Mouse (Mus musculus) C2C12 (cell line): Measurements from ENCODE around the gene Lexm. TPM values are rescaled to one million over a fixed set of nuclear protein-coding genes. Genes with fewer than 3 reads are reported as not detected.

Experiments used
- H3K27me3 ChIP-seq: one replicate; pipeline ENCODE4 v1.6.1; 2011; ENCODE audit not compliant: control insufficient read depth, insufficient read depth, insufficient read length
- H3K36me3 ChIP-seq: one replicate; pipeline ENCODE4 v1.6.1; 2011; ENCODE audit not compliant: control insufficient read depth, insufficient read depth
- H3K4me3 ChIP-seq: one replicate; pipeline ENCODE4 v1.5.1; 2011; ENCODE audit warnings: mild to moderate bottlenecking, control low read depth; ENCODE audit not compliant: poor library complexity, insufficient read depth, severe bottlenecking
- H3K79me2 ChIP-seq: one replicate; pipeline ENCODE4 v1.6.1; 2011; ENCODE audit not compliant: control insufficient read depth, insufficient read depth
- H3K79me3 ChIP-seq: one replicate; pipeline ENCODE4 v1.6.1; 2011; ENCODE audit warnings: low read depth, control low read depth
- H3ac ChIP-seq: one replicate; pipeline ENCODE3; 2011; ENCODE audit warnings: low read depth; ENCODE audit not compliant: control insufficient read depth, insufficient read length
- CEBPB ChIP-seq: IDR thresholded peaks from one replicate; pipeline ENCODE4 v1.6.1; 2011; ENCODE audit warnings: low read depth, mild to moderate bottlenecking, control low read depth, moderate library complexity
- CTCF ChIP-seq: IDR thresholded peaks from one replicate; pipeline ENCODE4 v1.5.1; 2011; ENCODE audit not compliant: control insufficient read depth, insufficient read depth, insufficient read length
- FOSL1 ChIP-seq: IDR thresholded peaks from one replicate; pipeline ENCODE4 v1.8.0; 2011; ENCODE audit warnings: mild to moderate bottlenecking, low read length; ENCODE audit not compliant: poor library complexity, insufficient read depth, severe bottlenecking
- MAX ChIP-seq: IDR thresholded peaks from one replicate; pipeline ENCODE4 v1.6.1; 2011; ENCODE audit warnings: mild to moderate bottlenecking, control low read depth
- MYOD1 ChIP-seq: IDR thresholded peaks from one replicate; pipeline ENCODE4 v1.6.1; 2011; ENCODE audit warnings: low read depth; ENCODE audit not compliant: control insufficient read depth, insufficient read length
- MYOG ChIP-seq: IDR thresholded peaks from one replicate; pipeline ENCODE4 v1.6.1; 2011; ENCODE audit not compliant: control insufficient read depth, insufficient read length; ENCODE audit errors: extremely low read depth
- USF1 ChIP-seq: IDR thresholded peaks from one replicate; pipeline ENCODE4 v1.6.1; 2011; ENCODE audit warnings: low read depth, mild to moderate bottlenecking, control low read depth, moderate library complexity
- polyA plus RNA-seq: library from polyadenylated mRNA; unstranded; fragments of >200 nt; fragmentation: generic; extraction: Trizol; gene quantifications from one replicate; pipeline ENCODE4 v1.2.1, GENCODE M21; 2012; ENCODE audit warnings: missing spikeins

Gene Lexm
- polyA plus RNA-seq, 1 experiment, result not detected

GRCm38 (mm10) chr4:106550516-106551166 is 66.4 kb downstream of the Lexm start:
- TF ChIP-seq MYOG (no peak), CEBPB (no peak), CTCF (no peak), FOSL1 (no peak), USF1 (no peak), MAX (no peak), MYOD1 (no peak)
- H3K4me3 ChIP-seq, result no peak overlapping the region
- no peaks in the 10 kb centered on the region for H3K79me3 ChIP-seq
- H3K79me2 ChIP-seq, result no peaks in the 10 kb centered on the region
- H3K27me3 ChIP-seq, result no peaks in the 10 kb centered on the region
- H3ac ChIP-seq, result no peak overlapping the region
- no peaks in the 10 kb centered on the region for H3K36me3 ChIP-seq

GRCm38 (mm10) chr4:106548113-106548512 is 68.9 kb downstream of the Lexm start:
- Histone ChIP-seq H3K4me3 (no peak overlapping the region), H3K79me2 (no peaks in the 10 kb centered on the region), H3K27me3 (no peaks in the 10 kb centered on the region), H3K79me3 (no peaks in the 10 kb centered on the region), H3K36me3 (no peaks in the 10 kb centered on the region), H3ac (no peak overlapping the region)
- TF ChIP-seq USF1, result no peak
- no peak for TF ChIP-seq CEBPB
- no peak for TF ChIP-seq CTCF
- TF ChIP-seq MAX, result no peak

GRCm38 (mm10) chr4:106546896-106547295 is 70.1 kb downstream of the Lexm start:
- H3K79me3 ChIP-seq, result no peaks in the 10 kb centered on the region
- no peaks in the 10 kb centered on the region for H3K36me3 ChIP-seq
- H3K27me3 ChIP-seq, result no peaks in the 10 kb centered on the region
- TF ChIP-seq USF1 (no peak), CTCF (no peak), MAX (no peak), MYOG (no peak), MYOD1 (no peak), FOSL1 (no peak), CEBPB (no peak)
- H3K79me2 ChIP-seq, result no peaks in the 10 kb centered on the region
- H3K4me3 ChIP-seq, result no peak overlapping the region
- no peak overlapping the region for H3ac ChIP-seq

GRCm38 (mm10) chr4:106545817-106546373 is 71.1 kb downstream of the Lexm start:
- Histone ChIP-seq H3K36me3 (no peaks in the 10 kb centered on the region), H3K79me2 (no peaks in the 10 kb centered on the region), H3K27me3 (no peaks in the 10 kb centered on the region), H3K4me3 (no peak overlapping the region), H3K79me3 (no peaks in the 10 kb centered on the region), H3ac (no peak overlapping the region)
- TF ChIP-seq FOSL1, result no peak
- no peak for TF ChIP-seq CEBPB
- no peak for TF ChIP-seq USF1
- no peak for TF ChIP-seq MYOG
- no peak for TF ChIP-seq CTCF
- no peak for TF ChIP-seq MYOD1
- TF ChIP-seq MAX, result no peak

- no peaks in the 10 kb centered on the region for H3K36me3 ChIP-seq
- no peaks in the 10 kb centered on the region for H3K27me3 ChIP-seq
- H3K4me3 ChIP-seq, result no peak overlapping the region
- TF ChIP-seq MYOG (no peak), USF1 (no peak), CTCF (no peak), CEBPB (no peak), MAX (no peak), FOSL1 (no peak), MYOD1 (no peak)
- H3K79me2 ChIP-seq, result no peaks in the 10 kb centered on the region
- H3K79me3 ChIP-seq, result no peaks in the 10 kb centered on the region
- no peak overlapping the region for H3ac ChIP-seq
Observed at GRCm38 (mm10) chr4:106542211-106542610, 74.8 kb downstream of the Lexm start.

- H3K36me3 ChIP-seq, result no peaks in the 10 kb centered on the region
- no peaks in the 10 kb centered on the region for H3K79me2 ChIP-seq
- no peak overlapping the region for H3K4me3 ChIP-seq
- no peaks in the 10 kb centered on the region for H3K79me3 ChIP-seq
- H3ac ChIP-seq, result no peak overlapping the region
- no peaks in the 10 kb centered on the region for H3K27me3 ChIP-seq
- TF ChIP-seq USF1 (no peak), CEBPB (no peak), CTCF (no peak)
Observed at GRCm38 (mm10) chr4:106541491-106541890, 75.5 kb downstream of the Lexm start.

Other genes starting within 250 kb of the Lexm start
- gene Pcsk9, start 152.9 kb downstream of the Lexm start, polyA plus RNA-seq, result 7.3 TPM
- gene Bsnd, start 125.0 kb downstream of the Lexm start, polyA plus RNA-seq, result not detected
- 113 TPM for gene Dhcr24, start 56.2 kb downstream of the Lexm start, polyA plus RNA-seq
- not detected for gene Ttc22, start 5.2 kb upstream of the Lexm start, polyA plus RNA-seq
- 7.6 TPM for gene Pars2, start 33.8 kb upstream of the Lexm start, polyA plus RNA-seq
- gene Ttc4, start 61.7 kb upstream of the Lexm start, polyA plus RNA-seq, result 24.7 TPM
- gene Mroh7, start 113.7 kb upstream of the Lexm start, polyA plus RNA-seq, result not detected
- gene Fam151a, start 116.6 kb upstream of the Lexm start, polyA plus RNA-seq, result not detected
- gene Acot11, start 187.8 kb upstream of the Lexm start, polyA plus RNA-seq, result 0.54 TPM